Mouse (Mus musculus) pancreas, adult 10 weeks (tissue): ENCODE results near the gene Nln. TPM values are rescaled to one million over a fixed set of nuclear protein-coding genes. Genes with fewer than 3 reads are reported as not detected.

Source experiments
- polyA plus RNA-seq: library from polyadenylated mRNA; stranded (reverse); fragments of 350-450 nt; fragmentation: Illumina TruSeq; extraction: RNeasy Lipid Tissue Mini Kit (QIAGEN cat#74804); gene quantifications from one replicate; pipeline ENCODE4 v1.2.3, GENCODE M21; 2015; ENCODE audit warnings: low read depth, low replicate concordance; ENCODE audit not compliant: insufficient read depth

Nln gene
- 3.4 TPM for polyA plus RNA-seq

GRCm38 (mm10) chr13:104109288-104109815, at the start of gene Nln, which contains the start of gene Sgtb:
TSS of gene Nln (minus strand) at chr13:104109614.
TSS of gene Sgtb (plus strand) at chr13:104109741.

Other genes starting within 250 kb of the Nln start
- 9.4 TPM for gene Erbin, start 189.1 kb downstream of the Nln start, polyA plus RNA-seq
- gene Sgtb, start 127 bp upstream of the Nln start, polyA plus RNA-seq: 0.87 TPM
- 4.9 TPM for gene Trappc13, start 68.9 kb upstream of the Nln start, polyA plus RNA-seq
- gene Trim23, start 69.2 kb upstream of the Nln start, polyA plus RNA-seq: 3.2 TPM
- 1.8 TPM for gene Cenpk, start 119.0 kb upstream of the Nln start, polyA plus RNA-seq
- gene Ppwd1, start 119.2 kb upstream of the Nln start, polyA plus RNA-seq: 3.1 TPM
- gene Adamts6, start 178.2 kb upstream of the Nln start, polyA plus RNA-seq: 0.42 TPM